Mouse (Mus musculus) hindbrain, embryonic 16.5 days (tissue): ENCODE data around the gene Gm17490. TPM values are rescaled to one million over a fixed set of nuclear protein-coding genes. Genes with fewer than 3 reads are reported as not detected.
"Not testable (repeated sequence)": the region's sequence is repeated elsewhere in the genome, so short reads cannot be mapped to it uniquely, and the experiment has no call there.

Experiments used
- ATAC-seq: fragments of 200-750 bp; cut with Nextera tagmentation; 2 replicates; pipeline ENCODE4 v1.8.0; 2017; ENCODE audit warnings: moderate TSS enrichment, moderate library complexity
- H3K27ac ChIP-seq: fragments of 300-500 bp; sonication (generic); 2 replicates; pipeline ENCODE4 v1.5.1; 2014; ENCODE audit warnings: low read depth, mild to moderate bottlenecking, control low read depth, low read length, moderate library complexity
- H3K27me3 ChIP-seq: fragments of 300-500 bp; sonication (generic); replicated peaks from 2 replicates; pipeline ENCODE4 v1.6.1; 2014; ENCODE audit warnings: low read length; ENCODE audit not compliant: control insufficient read depth, insufficient read depth
- H3K36me3 ChIP-seq: fragments of 300-500 bp; sonication (generic); 2 replicates; pipeline ENCODE4 v1.6.1; 2014; ENCODE audit warnings: mild to moderate bottlenecking, low read length, moderate library complexity, mixed read lengths; ENCODE audit not compliant: control insufficient read depth, insufficient read depth
- H3K4me1 ChIP-seq: fragments of 300-500 bp; sonication (generic); 2 replicates; pipeline ENCODE4 v1.6.1; 2014; ENCODE audit warnings: low read depth, low read length; ENCODE audit not compliant: control insufficient read depth, insufficient read depth
- H3K4me2 ChIP-seq: fragments of 300-500 bp; sonication (generic); 2 replicates; pipeline ENCODE4 v1.6.1; 2014; ENCODE audit warnings: mild to moderate bottlenecking, low read length, control low read depth, moderate library complexity
- H3K4me3 ChIP-seq: fragments of 300-500 bp; sonication (generic); 2 replicates; pipeline ENCODE4 v1.5.1; 2014; ENCODE audit warnings: mild to moderate bottlenecking, low read length, control low read depth, moderate library complexity
- H3K9ac ChIP-seq: fragments of 300-500 bp; sonication (generic); 2 replicates; pipeline ENCODE4 v1.6.1; 2014; ENCODE audit warnings: low read depth, mild to moderate bottlenecking, control low read depth, low read length, moderate library complexity
- H3K9me3 ChIP-seq: fragments of 300-500 bp; sonication (generic); 2 replicates; pipeline ENCODE4 v1.6.1; 2014; ENCODE audit warnings: mild to moderate bottlenecking, low read length, moderate library complexity; ENCODE audit not compliant: control insufficient read depth
- WGBS: fragments of 180-500 bp; shearing (Covaris S2); extraction: QIAGEN DNeasy Blood & Tissue Kit; methylation state at CpG from one replicate; pipeline ENCODE4 v1.1.7; 2014; 5-methylcytosine and 5-hydroxymethylcytosine counted together
- polyA plus RNA-seq: library from polyadenylated mRNA; unstranded; fragments of >200 nt; fragmentation: Nextera tagmentation; extraction: Ambion mirVana; gene quantifications from 2 replicates; pipeline ENCODE4 v1.2.1, GENCODE M21; 2015

The Gm17490 gene
- polyA plus RNA-seq, 1 experiment from 2014 or later, result not detected

GRCm38 (mm10) chr2:11642451-11642941 is 16.4 kb upstream of the Gm17490 start, which contains the start of gene Il2ra:
Il2ra (plus strand) TSS chr2:11642807.
- 97% methylated on average over 3 of the region's 3 CpGs for WGBS
- no peaks in the 10 kb centered on the region for H3K27me3 ChIP-seq
- ATAC-seq, result no peak
- no peak within 1 kb of the TSS for H3K4me3 ChIP-seq
- H3K36me3 ChIP-seq, result no peaks in the 10 kb centered on the region
- H3K9ac ChIP-seq, result no peak within 1 kb of the TSS
- no peak within 1 kb of the TSS for H3K4me2 ChIP-seq
- no peak within 1 kb of the TSS for H3K27ac ChIP-seq
- no peaks in the 10 kb centered on the region for H3K9me3 ChIP-seq
- H3K4me1 ChIP-seq, result no peaks in the 10 kb centered on the region

DNA sequence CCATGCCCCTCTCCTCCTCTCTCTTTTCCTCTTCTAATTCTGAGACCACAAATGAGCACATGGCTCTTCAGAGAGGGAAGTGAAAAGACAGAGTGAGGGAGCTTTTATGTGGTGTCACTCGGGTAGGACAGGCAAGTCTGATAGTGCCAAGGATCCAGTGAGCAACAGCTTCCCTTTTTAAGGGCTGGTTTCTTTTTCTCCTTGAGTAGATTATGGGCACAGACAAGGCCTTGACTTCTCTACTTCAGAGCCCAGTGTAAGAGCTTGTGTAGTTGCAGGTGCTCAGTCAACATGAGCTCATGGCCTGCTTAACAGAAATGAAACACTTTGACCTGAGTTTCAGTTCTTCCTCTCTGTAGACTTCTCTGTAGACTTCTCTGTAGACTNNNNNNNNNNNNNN is 11.1 kb upstream of the Gm17490 start:
- no peak for ATAC-seq
- Histone ChIP-seq H3K27ac (no peak overlapping the region), H3K36me3 (no peaks in the 10 kb centered on the region), H3K27me3 (no peaks in the 10 kb centered on the region), H3K4me1 (no peaks in the 10 kb centered on the region), H3K9me3 (no peaks in the 10 kb centered on the region), H3K4me3 (no peak overlapping the region), H3K4me2 (no peak overlapping the region), H3K9ac (no peak overlapping the region)
- WGBS, result 76% methylated on average over 1 of the region's 1 CpGs

DNA sequence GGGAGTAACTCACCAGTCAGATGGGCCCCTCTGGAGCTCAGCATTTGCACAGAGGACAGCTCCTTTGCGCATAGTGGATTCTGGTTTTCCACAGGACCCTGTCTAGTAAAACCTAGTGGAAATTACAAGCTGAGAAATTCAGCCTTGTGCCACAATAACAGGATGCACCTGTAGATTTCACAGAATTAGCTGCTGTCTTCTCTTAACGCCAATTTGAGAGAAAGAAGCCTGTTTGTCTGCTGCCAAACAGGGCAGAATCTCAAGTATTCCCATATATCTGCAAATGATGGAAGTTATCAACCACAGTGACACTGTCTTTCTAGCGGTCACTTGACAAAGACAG is 10.0 kb upstream of the Gm17490 start:
- WGBS, result 85% methylated on average over 3 of the region's 3 CpGs
- H3K4me1 ChIP-seq, result no peaks in the 10 kb centered on the region
- H3K4me3 ChIP-seq, result no peak overlapping the region
- H3K9ac ChIP-seq, result no peak overlapping the region
- no peaks in the 10 kb centered on the region for H3K9me3 ChIP-seq
- no peaks in the 10 kb centered on the region for H3K27me3 ChIP-seq
- no peak overlapping the region for H3K4me2 ChIP-seq
- no peak for ATAC-seq
- H3K36me3 ChIP-seq, result no peaks in the 10 kb centered on the region
- H3K27ac ChIP-seq, result no peak overlapping the region

- no peak for ATAC-seq
- Histone ChIP-seq H3K4me1 (no peaks in the 10 kb centered on the region), H3K4me3 (no peak overlapping the region), H3K27me3 (no peaks in the 10 kb centered on the region), H3K36me3 (no peaks in the 10 kb centered on the region), H3K9ac (no peak overlapping the region), H3K9me3 (no peaks in the 10 kb centered on the region), H3K4me2 (no peak overlapping the region), H3K27ac (no peak overlapping the region)
- 96% methylated on average over 5 of the region's 5 CpGs for WGBS
Observed at GRCm38 (mm10) chr2:11635471-11636137, 9.5 kb upstream of the Gm17490 start.

- no peak overlapping the region for H3K4me2 ChIP-seq
- H3K4me3 ChIP-seq, result no peak overlapping the region
- no peaks in the 10 kb centered on the region for H3K27me3 ChIP-seq
- ATAC-seq, result no peak
- H3K36me3 ChIP-seq, result no peaks in the 10 kb centered on the region
- no peak overlapping the region for H3K27ac ChIP-seq
- no peaks in the 10 kb centered on the region for H3K9me3 ChIP-seq
- no peaks in the 10 kb centered on the region for H3K4me1 ChIP-seq
- WGBS, result 92% methylated on average over 6 of the region's 6 CpGs
- H3K9ac ChIP-seq, result no peak overlapping the region
Observed at GRCm38 (mm10) chr2:11635035-11635434, 9.0 kb upstream of the Gm17490 start.

DNA sequence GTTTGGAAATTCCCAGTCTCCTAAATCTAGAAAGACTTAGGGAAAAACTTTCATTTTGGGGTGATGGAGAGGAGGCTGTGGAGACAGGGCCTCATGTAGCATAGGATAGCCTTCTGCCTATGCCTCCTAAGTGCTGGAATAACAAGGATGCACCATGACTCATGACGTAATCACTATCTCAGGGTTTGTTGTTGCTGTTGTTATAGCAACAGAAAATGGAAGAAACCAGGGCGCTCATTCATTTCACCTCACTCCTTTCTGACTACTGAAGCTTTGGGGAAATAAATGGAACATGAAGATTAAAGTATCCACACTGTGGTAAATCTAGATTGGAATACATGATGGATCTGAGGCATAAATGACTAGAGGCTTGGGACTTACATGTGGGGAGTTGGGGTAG is 2.3 kb downstream of the Gm17490 start:
- H3K4me3 ChIP-seq, result no peak overlapping the region
- ATAC-seq, result no peak
- 93% methylated on average over 2 of the region's 2 CpGs for WGBS
- H3K4me1 ChIP-seq, result no peaks in the 10 kb centered on the region
- no peak overlapping the region for H3K9ac ChIP-seq
- H3K27ac ChIP-seq, result no peak overlapping the region
- no peaks in the 10 kb centered on the region for H3K27me3 ChIP-seq
- H3K9me3 ChIP-seq, result no peaks in the 10 kb centered on the region
- H3K4me2 ChIP-seq, result no peak overlapping the region
- no peaks in the 10 kb centered on the region for H3K36me3 ChIP-seq

DNA sequence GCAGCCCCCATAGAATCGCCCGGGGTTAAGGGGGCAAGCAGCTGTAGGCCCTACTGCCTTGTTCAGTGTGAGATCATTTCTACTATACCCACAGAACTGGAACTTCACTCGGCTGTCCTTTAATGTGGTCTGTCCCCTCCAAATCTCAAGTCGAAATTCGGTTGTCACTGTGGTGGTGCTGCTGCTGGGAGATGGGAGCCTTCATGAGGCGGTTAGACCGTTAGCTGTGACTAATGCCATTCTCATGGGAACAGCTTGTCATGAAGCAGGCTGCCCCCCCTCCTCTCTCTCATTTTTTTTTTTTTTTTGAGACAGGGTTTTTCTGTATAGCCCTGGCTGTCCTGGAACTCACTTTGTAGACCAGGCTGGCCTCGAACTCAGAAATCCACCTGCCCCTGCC is 2.9 kb downstream of the Gm17490 start:
- 85% methylated on average over 8 of the region's 8 CpGs for WGBS
- no peak overlapping the region for H3K9ac ChIP-seq
- no peak overlapping the region for H3K4me2 ChIP-seq
- ATAC-seq, result no peak
- no peak overlapping the region for H3K27ac ChIP-seq
- H3K36me3 ChIP-seq, result no peaks in the 10 kb centered on the region
- no peak overlapping the region for H3K4me3 ChIP-seq
- H3K9me3 ChIP-seq, result no peaks in the 10 kb centered on the region
- no peaks in the 10 kb centered on the region for H3K27me3 ChIP-seq
- H3K4me1 ChIP-seq, result no peaks in the 10 kb centered on the region

- no peaks in the 10 kb centered on the region for H3K27me3 ChIP-seq
- no peak overlapping the region for H3K27ac ChIP-seq
- H3K9me3 ChIP-seq, result no peaks in the 10 kb centered on the region
- no peak overlapping the region for H3K4me3 ChIP-seq
- H3K4me2 ChIP-seq, result no peak overlapping the region
- no peak overlapping the region for H3K9ac ChIP-seq
- no peaks in the 10 kb centered on the region for H3K4me1 ChIP-seq
- WGBS, result 84% methylated on average over 2 of the region's 2 CpGs
- no peaks in the 10 kb centered on the region for H3K36me3 ChIP-seq
- ATAC-seq, result no peak
Observed at GRCm38 (mm10) chr2:11619598-11619997, 6.5 kb downstream of the Gm17490 start.

GRCm38 (mm10) chr2:11616846-11617245 is 9.2 kb downstream of the Gm17490 start:
- H3K27ac ChIP-seq, result no peak overlapping the region
- no peaks in the 10 kb centered on the region for H3K4me1 ChIP-seq
- WGBS, result 95% methylated on average over 9 of the region's 9 CpGs
- H3K27me3 ChIP-seq, result no peaks in the 10 kb centered on the region
- H3K4me3 ChIP-seq, result no peak overlapping the region
- H3K4me2 ChIP-seq, result no peak overlapping the region
- no peak overlapping the region for H3K9ac ChIP-seq
- no peak for ATAC-seq
- H3K36me3 ChIP-seq, result no peaks in the 10 kb centered on the region
- no peaks in the 10 kb centered on the region for H3K9me3 ChIP-seq

DNA sequence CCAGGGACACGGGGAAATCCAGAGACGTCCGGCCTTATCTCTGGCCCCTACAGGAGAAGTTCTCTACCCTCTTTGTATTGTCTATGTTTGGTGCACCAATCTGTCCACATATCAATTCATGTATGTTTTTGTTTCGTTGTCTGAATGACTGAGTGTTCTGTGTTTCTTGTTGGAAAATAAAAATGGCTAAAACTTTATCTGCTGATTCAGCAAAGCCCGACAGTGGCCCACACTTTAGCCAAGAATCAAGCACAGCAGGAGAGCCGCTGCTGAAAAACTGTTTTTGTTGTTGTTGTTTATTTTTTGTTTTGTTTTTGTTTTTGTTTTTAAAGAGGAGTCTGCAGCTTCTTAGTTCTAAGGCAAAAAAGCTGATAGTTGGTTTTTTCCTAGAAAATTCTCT is 13.1 kb downstream of the Gm17490 start:
- H3K4me1 ChIP-seq, ATAC-seq, H3K36me3 ChIP-seq, H3K9me3 ChIP-seq, H3K27me3 ChIP-seq, H3K4me3 ChIP-seq, H3K4me2 ChIP-seq, H3K9ac ChIP-seq, H3K27ac ChIP-seq: not testable (repeated sequence)
- WGBS, result 89% methylated on average over 6 of the region's 6 CpGs
